Mouse (Mus musculus) mouse embryonic stem cell (cell line): ENCODE data around the gene Cntnap5c.

ENCODE experiments used
- in situ Hi-C, 2 experiments: fragments of 300-500 bp; cut with MboI; formaldehyde crosslinking; loops; 1 replicate in 1 of 2; 3 replicates in 1 of 2; pipeline ENCODE4 v1.14.3; 2019 to 2020; ENCODE audit warnings: low sequenced_read_pairs in 2 of 2, low pct_unique_long_range_greater_than_20kb in 1 of 2, mixed read lengths in 1 of 2; ENCODE audit not compliant: unreplicated experiment in 1 of 2

The Cntnap5c gene

DNA sequence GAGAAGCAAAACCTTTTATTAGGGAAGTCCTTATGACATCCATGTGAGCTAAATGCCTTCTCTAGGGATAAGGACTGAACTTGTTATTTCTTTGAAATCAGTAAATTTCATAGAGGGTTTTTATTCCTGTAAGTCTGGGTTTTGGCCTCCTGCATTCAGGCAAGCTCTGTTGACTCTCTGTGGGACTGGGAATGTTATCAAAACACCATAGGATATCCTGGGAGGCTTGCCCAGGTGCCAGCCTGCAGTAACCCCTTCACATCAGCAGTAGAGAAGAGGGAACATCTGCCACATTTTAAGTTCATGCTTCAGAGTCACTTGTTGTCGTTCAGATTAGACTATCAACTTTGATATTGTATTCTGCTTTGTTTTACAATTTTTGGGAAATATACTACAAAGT, 639.4 kb downstream of the Cntnap5c start:
- in situ Hi-C loops, result no loop called here

DNA sequence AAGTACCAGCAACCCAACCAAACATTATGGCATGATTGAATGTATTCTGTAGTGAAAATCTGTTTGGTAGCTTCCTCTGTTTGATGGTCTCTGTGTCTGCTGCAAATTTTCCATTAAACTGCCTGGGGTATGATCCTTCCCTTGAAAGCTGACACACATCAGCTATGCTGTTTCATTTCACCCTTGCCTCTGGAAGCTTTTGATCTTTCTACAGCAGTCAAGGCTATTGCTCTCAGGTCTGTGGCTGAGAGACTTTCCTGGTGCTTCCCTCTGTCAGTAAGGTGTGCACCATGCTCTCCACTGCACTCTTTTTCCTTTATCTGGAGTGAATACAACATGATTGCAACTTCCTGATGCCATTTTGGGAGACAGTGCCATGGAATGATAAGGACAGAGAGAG, 668.1 kb downstream of the Cntnap5c start:
- in situ Hi-C loops, result no loop called here
